Mouse (Mus musculus) MEL (cell line): ENCODE measurements at regions not wholly inside any gene's neighbourhood (a gene's known extent, or its start where the extent isn't known, plus 50 kb on each side); places are given as distances from the start of the nearest gene placed in this dataset.

Experiments
- CTCF ChIP-seq, 3 experiments: IDR thresholded peaks in 2 of 3; conservative IDR thresholded peaks in 1 of 3; 2 replicates each; pipeline ENCODE4 v1.5.1; 2011 to 2012; ENCODE audit warnings: low read length in 3 of 3, low read depth in 2 of 3, mild to moderate bottlenecking in 2 of 3, improper control_type of control experiment in 1 of 3, inconsistent platforms in 1 of 3, mixed read lengths in 1 of 3, moderate library complexity in 1 of 3; ENCODE audit not compliant: control insufficient read depth in 1 of 3, insufficient read depth in 1 of 3, poor library complexity in 1 of 3, severe bottlenecking in 1 of 3
- POLR2A ChIP-seq, 2 experiments: IDR thresholded peaks; 2 replicates each; pipeline ENCODE4 v1.6.1; 2011 to 2012; ENCODE audit warnings: low read length in 2 of 2, mild to moderate bottlenecking in 2 of 2, control low read depth in 1 of 2, improper control_type of control experiment in 1 of 2, low read depth in 1 of 2, moderate library complexity in 1 of 2; ENCODE audit not compliant: control insufficient read depth in 1 of 2, insufficient read depth in 1 of 2, poor library complexity in 1 of 2

GRCm38 (mm10) chr14:100437552-100437951 is 153.1 kb upstream of the Klf12 start:
- TF ChIP-seq CTCF (IDR thresholded peaks at IDR 0.05 in 2 of 3, conservative IDR thresholded peaks at IDR 0.05 in 1 of 3; ENCODE audit: control insufficient read depth in 1 of 3, insufficient read depth in 1 of 3, low read depth in 2 of 3, low read length in 3 of 3, poor library complexity in 1 of 3, severe bottlenecking in 1 of 3) (no peak), POLR2A (IDR thresholded peaks at IDR 0.05; ENCODE audit: control insufficient read depth in 1 of 2, insufficient read depth in 1 of 2, low read depth in 1 of 2, low read length in 2 of 2, poor library complexity in 1 of 2) (no peak)
